Mouse (Mus musculus): ENCODE data around the gene Metrn. TPM values are rescaled to one million over a fixed set of nuclear protein-coding genes. Genes with fewer than 3 reads are reported as not detected.
A peak's percentile ranks its signal among the peaks of the same experiment; 100 is the strongest.

The Metrn gene
- polyA plus RNA-seq, 1 experiment: 33.5 TPM

GRCm38 (mm10) chr17:25794197-25794596 lies 2.7 kb downstream of the Metrn start:
- TF ChIP-seq CTCF (IDR thresholded peaks at IDR 0.05; ENCODE audit: borderline replicate concordance, insufficient read depth, low read length): no peak
- TF ChIP-seq POLR2A (IDR thresholded peaks at IDR 0.05; ENCODE audit: low read depth, low read length): no peak
- Histone ChIP-seq H3K27ac (ENCODE audit: insufficient read depth, low read length) (no peak overlapping the region), H3K4me1 (ENCODE audit: control insufficient read depth, insufficient read depth, low read length) (peaks cover 7% of the 10 kb centered on the region; the same call in 1 of the 2 replicates), H3K4me3 (ENCODE audit: insufficient read depth, low read length) (no peak overlapping the region)

- Histone ChIP-seq H3K27ac (ENCODE audit: insufficient read depth, low read length) (peak within 1 kb of the TSS; percentile 86), H3K4me1 (ENCODE audit: control insufficient read depth, insufficient read depth, low read length) (peaks cover 7% of the 10 kb centered on the region; the same call in 1 of the 2 replicates), H3K4me3 (ENCODE audit: insufficient read depth, low read length) (peak within 1 kb of the TSS; percentile 55)
- TF ChIP-seq POLR2A (IDR thresholded peaks at IDR 0.05; ENCODE audit: low read depth, low read length): no peak
- no peak for TF ChIP-seq CTCF (IDR thresholded peaks at IDR 0.05; ENCODE audit: borderline replicate concordance, insufficient read depth, low read length)
These were observed 4.3 kb downstream of the Metrn start, which contains the start of gene Fam173a for GRCm38 (mm10) chr17:25792615-25793014. Gene Fam173a, minus strand, starts transcription at chr17:25792901.

- Histone ChIP-seq H3K4me3 (ENCODE audit: insufficient read depth, low read length) (peak overlapping the region; percentile 55), H3K4me1 (ENCODE audit: control insufficient read depth, insufficient read depth, low read length) (peaks cover 7% of the 10 kb centered on the region; the same call in 1 of the 2 replicates), H3K27ac (ENCODE audit: insufficient read depth, low read length) (peak overlapping the region; percentile 86)
- TF ChIP-seq CTCF (IDR thresholded peaks at IDR 0.05; ENCODE audit: borderline replicate concordance, insufficient read depth, low read length) (no peak), POLR2A (IDR thresholded peaks at IDR 0.05; ENCODE audit: low read depth, low read length) (peak; percentile 92)
These were observed 5.0 kb downstream of the Metrn start for GRCm38 (mm10) chr17:25791843-25792527.

- peaks cover 7% of the 10 kb centered on the region; the same call in 1 of the 2 replicates for H3K4me1 ChIP-seq (ENCODE audit: control insufficient read depth, insufficient read depth, low read length)
- TF ChIP-seq CTCF (IDR thresholded peaks at IDR 0.05; ENCODE audit: borderline replicate concordance, insufficient read depth, low read length) (no peak), POLR2A (IDR thresholded peaks at IDR 0.05; ENCODE audit: low read depth, low read length) (0 out of 2 replicates have a peak, but pooled peaks have one; percentile 5)
- H3K27ac ChIP-seq (ENCODE audit: insufficient read depth, low read length): no peak overlapping the region
These were observed 5.6 kb downstream of the Metrn start for GRCm38 (mm10) chr17:25791320-25791842.

GRCm38 (mm10) chr17:25786781-25787504 lies 10.0 kb downstream of the Metrn start:
- Histone ChIP-seq H3K4me1 (ENCODE audit: control insufficient read depth, insufficient read depth, low read length) (no peaks in the 10 kb centered on the region), H3K27ac (ENCODE audit: insufficient read depth, low read length) (no peak overlapping the region), H3K4me3 (ENCODE audit: insufficient read depth, low read length) (no peak overlapping the region)
- TF ChIP-seq POLR2A (IDR thresholded peaks at IDR 0.05; ENCODE audit: low read depth, low read length) (0 out of 2 replicates have a peak, but pooled peaks have one; percentile 1), CTCF (IDR thresholded peaks at IDR 0.05; ENCODE audit: borderline replicate concordance, insufficient read depth, low read length) (no peak)

More at GRCm38 (mm10) chr17:25791320-25791842, 5.6 kb downstream of the Metrn start:
- peak overlapping the region; percentile 55 for H3K4me3 ChIP-seq (ENCODE audit: insufficient read depth, low read length)

- TF ChIP-seq CTCF (IDR thresholded peaks at IDR 0.05; ENCODE audit: borderline replicate concordance, insufficient read depth, low read length) (no peak), POLR2A (IDR thresholded peaks at IDR 0.05; ENCODE audit: low read depth, low read length) (no peak; the same call in 1 of the 2 replicates)
- H3K4me1 ChIP-seq (ENCODE audit: control insufficient read depth, insufficient read depth, low read length): no peaks in the 10 kb centered on the region
- peak within 1 kb of the TSS; percentile 68; the same call in 1 of the 2 replicates for H3K27ac ChIP-seq (ENCODE audit: insufficient read depth, low read length)
These were observed 10.7 kb downstream of the Metrn start, which contains the start of gene Ccdc78 for GRCm38 (mm10) chr17:25786280-25786679. Gene Ccdc78, plus strand, starts transcription at chr17:25786580.

GRCm38 (mm10) chr17:25785281-25785745 lies 11.6 kb downstream of the Metrn start, which contains the start of gene Haghl:
Gene Haghl, minus strand, starts transcription at chr17:25785673.
- Histone ChIP-seq H3K4me1 (ENCODE audit: control insufficient read depth, insufficient read depth, low read length) (no peaks in the 10 kb centered on the region), H3K4me3 (ENCODE audit: insufficient read depth, low read length) (peak within 1 kb of the TSS; percentile 73), H3K27ac (ENCODE audit: insufficient read depth, low read length) (peak within 1 kb of the TSS; percentile 68)
- TF ChIP-seq POLR2A (IDR thresholded peaks at IDR 0.05; ENCODE audit: low read depth, low read length) (peak; percentile 93), CTCF (IDR thresholded peaks at IDR 0.05; ENCODE audit: borderline replicate concordance, insufficient read depth, low read length) (no peak)

More at GRCm38 (mm10) chr17:25786280-25786679, 10.7 kb downstream of the Metrn start, which contains the start of gene Ccdc78:
- H3K4me3 ChIP-seq (ENCODE audit: insufficient read depth, low read length): peak within 1 kb of the TSS; percentile 73

GRCm38 (mm10) chr17:25783861-25784574 lies 12.9 kb downstream of the Metrn start:
- TF ChIP-seq POLR2A (IDR thresholded peaks at IDR 0.05; ENCODE audit: low read depth, low read length) (no peak), CTCF (IDR thresholded peaks at IDR 0.05; ENCODE audit: borderline replicate concordance, insufficient read depth, low read length) (no peak)
- Histone ChIP-seq H3K27ac (ENCODE audit: insufficient read depth, low read length) (no peak overlapping the region), H3K4me1 (ENCODE audit: control insufficient read depth, insufficient read depth, low read length) (no peaks in the 10 kb centered on the region), H3K4me3 (ENCODE audit: insufficient read depth, low read length) (0 out of 2 replicates have a peak overlapping the region, but pooled peaks have one; percentile 73)

- Histone ChIP-seq H3K4me1 (ENCODE audit: control insufficient read depth, insufficient read depth, low read length) (no peaks in the 10 kb centered on the region), H3K27ac (ENCODE audit: insufficient read depth, low read length) (no peak overlapping the region), H3K4me3 (ENCODE audit: insufficient read depth, low read length) (no peak overlapping the region)
- TF ChIP-seq CTCF (IDR thresholded peaks at IDR 0.05; ENCODE audit: borderline replicate concordance, insufficient read depth, low read length) (no peak), POLR2A (IDR thresholded peaks at IDR 0.05; ENCODE audit: low read depth, low read length) (no peak)
These were observed 13.8 kb downstream of the Metrn start for GRCm38 (mm10) chr17:25783086-25783485.

Measured in embryonic fibroblast, embryonic 13.5 days (primary cell).